Mouse (Mus musculus) E14TG2a.4 (cell line): ENCODE data around the gene Gga3.
A peak's percentile ranks its signal among the peaks of the same experiment; 100 is the strongest.

Experiments used
- CTCF ChIP-seq: conservative IDR thresholded peaks from 2 replicates; pipeline ENCODE4 v1.5.1; 2014; ENCODE audit warnings: low read length
- NANOG ChIP-seq: IDR thresholded peaks from 2 replicates; pipeline ENCODE4 v1.6.1; 2014; ENCODE audit warnings: borderline replicate concordance, low read length, mixed read lengths
- POU5F1 ChIP-seq: IDR thresholded peaks from 2 replicates; pipeline ENCODE4 v1.6.1; 2014; ENCODE audit warnings: low read length, borderline replicate concordance

GRCm38 (mm10) chr11:115631505-115631890, 27.6 kb upstream of the Gga3 start:
- TF ChIP-seq CTCF: peak; percentile 75
- TF ChIP-seq POU5F1: no peak
- TF ChIP-seq NANOG: no peak
